Mouse (Mus musculus) bone marrow, adult 2 months (tissue): ENCODE measurements around the gene Mpdu1. TPM values are rescaled to one million over a fixed set of nuclear protein-coding genes. Genes with fewer than 3 reads are reported as not detected.

Source experiments
- H3K27ac ChIP-seq: fragments of 200-500 bp; 2 replicates; pipeline ENCODE4 v1.5.1; 2012; ENCODE audit warnings: low read depth, mild to moderate bottlenecking, control low read depth, inconsistent platforms, low read length; ENCODE audit not compliant: control insufficient read depth, poor library complexity, insufficient read depth
- H3K4me1 ChIP-seq: fragments of 200-500 bp; 2 replicates; pipeline ENCODE4 v1.6.1; 2011; ENCODE audit warnings: low read length; ENCODE audit not compliant: control insufficient read depth, insufficient read depth
- H3K4me3 ChIP-seq: fragments of 200-500 bp; replicated peaks from 2 replicates; pipeline ENCODE3; 2011; ENCODE audit warnings: mild to moderate bottlenecking, low read depth, low read length, control low read depth; ENCODE audit not compliant: control insufficient read depth
- CTCF ChIP-seq: fragments of 200-500 bp; IDR thresholded peaks from 2 replicates; pipeline ENCODE4 v1.5.1; 2011; ENCODE audit warnings: low read length, control low read depth; ENCODE audit not compliant: control insufficient read depth, insufficient read depth
- POLR2A ChIP-seq: fragments of 200-500 bp; IDR thresholded peaks from 2 replicates; pipeline ENCODE4 v1.6.1; 2011; ENCODE audit warnings: low read depth, mild to moderate bottlenecking, control low read depth, low read length, borderline replicate concordance; ENCODE audit not compliant: control insufficient read depth
- WGBS: fragments of 180-500 bp; shearing (Covaris S2); methylation state at CpG from one replicate; pipeline ENCODE4 v1.1.7; 2018; 5-methylcytosine and 5-hydroxymethylcytosine counted together
- polyA plus RNA-seq: library from polyadenylated mRNA; stranded (reverse); fragments of >200 nt; gene quantifications from 2 replicates; pipeline ENCODE4 v1.2.4, GENCODE M21; 2011; ENCODE audit warnings: low replicate concordance; ENCODE audit not compliant: missing spikeins, insufficient read depth, insufficient read length

Mpdu1 gene
- polyA plus RNA-seq, 1 experiment, result 109 TPM

DNA sequence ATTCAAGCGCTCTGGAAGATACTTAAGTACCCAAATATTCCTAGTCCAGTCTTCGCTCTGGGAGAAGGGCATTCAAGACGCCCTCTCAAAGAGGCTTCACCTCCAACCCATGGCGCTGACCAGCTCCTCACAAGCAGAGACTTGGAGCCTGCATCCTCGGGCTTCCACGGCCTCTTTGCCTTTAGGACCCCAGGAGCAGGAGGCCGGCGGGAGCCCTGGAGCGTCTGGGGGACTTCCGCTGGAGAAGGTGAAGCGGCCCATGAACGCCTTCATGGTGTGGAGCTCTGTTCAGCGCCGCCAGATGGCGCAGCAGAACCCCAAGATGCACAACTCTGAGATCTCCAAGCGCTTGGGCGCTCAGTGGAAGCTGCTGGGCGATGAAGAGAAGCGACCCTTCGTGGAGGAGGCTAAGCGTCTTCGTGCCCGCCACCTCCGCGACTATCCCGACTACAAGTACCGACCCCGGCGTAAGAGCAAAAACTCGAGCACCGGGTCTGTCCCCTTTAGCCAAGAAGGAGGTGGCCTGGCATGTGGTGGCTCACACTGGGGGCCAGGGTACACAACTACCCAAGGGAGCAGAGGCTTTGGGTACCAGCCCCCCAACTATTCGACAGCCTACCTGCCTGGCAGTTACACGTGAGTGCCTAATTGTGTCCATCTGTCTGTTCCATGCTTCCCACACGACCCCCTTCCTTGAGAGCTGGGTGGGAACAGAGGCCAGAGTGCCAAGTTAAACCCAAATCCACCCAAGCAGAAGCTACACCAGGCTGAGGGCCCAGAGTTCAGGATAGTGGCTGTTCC lies 7.0 kb downstream of the Mpdu1 start, which contains the start of gene Sox15:
TSS of gene Sox15 (plus strand) at position 51 of the 801 bp plus-strand sequence.
- peak; percentile 71 for TF ChIP-seq CTCF
- no peak for TF ChIP-seq POLR2A
- Histone ChIP-seq H3K27ac (peak within 1 kb of the TSS; percentile 9; the same call in 1 of the 2 replicates), H3K4me3 (no peak within 1 kb of the TSS), H3K4me1 (no peaks in the 10 kb centered on the region; the same call in 1 of the 2 replicates)
- WGBS, result 57% methylated on average over 34 of the region's 34 CpGs

DNA sequence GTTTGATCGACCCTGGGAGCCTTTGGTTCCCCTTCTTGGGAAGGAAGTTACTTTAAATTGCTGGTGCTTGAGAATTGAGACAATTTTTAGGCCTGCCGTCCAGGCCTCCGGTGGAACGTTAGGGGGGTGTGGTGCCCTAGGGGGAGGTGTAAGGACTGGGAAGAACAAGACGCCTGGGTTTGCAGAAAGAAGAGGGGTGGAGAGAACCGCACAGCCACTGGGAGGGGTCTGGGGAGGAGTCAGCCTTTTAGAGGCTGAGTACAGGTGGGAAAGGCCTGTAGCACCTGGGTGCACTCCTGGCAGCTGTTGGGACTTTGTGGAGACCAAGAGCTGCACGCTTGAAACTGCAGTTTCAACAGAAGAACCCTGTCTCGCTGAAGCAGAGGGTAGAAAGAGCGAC lies 7.7 kb downstream of the Mpdu1 start:
- 37% methylated on average over 9 of the region's 9 CpGs for WGBS
- no peak overlapping the region for H3K4me3 ChIP-seq
- peak overlapping the region; percentile 8; the same call in 1 of the 2 replicates for H3K27ac ChIP-seq
- TF ChIP-seq POLR2A, result no peak
- no peak for TF ChIP-seq CTCF
- no peaks in the 10 kb centered on the region; the same call in 1 of the 2 replicates for H3K4me1 ChIP-seq

DNA sequence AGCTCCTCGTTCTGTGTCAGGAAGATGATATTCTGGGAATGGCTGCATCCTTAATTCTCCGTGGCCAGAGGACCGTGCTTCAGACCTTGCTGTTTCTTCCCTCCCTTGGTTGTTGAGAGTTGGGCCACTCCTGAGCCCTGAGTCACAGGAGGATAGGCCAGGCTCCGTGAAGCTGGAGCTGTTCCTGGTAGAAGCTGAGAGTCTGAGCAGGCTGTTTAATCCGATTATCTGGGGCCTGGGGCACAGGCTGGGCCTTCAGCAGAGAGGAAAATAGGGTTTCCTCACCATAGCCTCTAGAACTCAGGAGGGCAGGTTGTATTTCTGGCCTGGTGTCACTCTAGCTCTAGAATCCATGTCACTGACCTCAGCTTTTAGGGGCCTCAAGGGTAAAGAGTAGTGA lies 9.0 kb downstream of the Mpdu1 start:
- 88% methylated on average over 5 of the region's 5 CpGs for WGBS
- TF ChIP-seq CTCF, result no peak
- no peak for TF ChIP-seq POLR2A
- Histone ChIP-seq H3K4me1 (no peaks in the 10 kb centered on the region; the same call in 1 of the 2 replicates), H3K27ac (no peak overlapping the region), H3K4me3 (no peak overlapping the region)

DNA sequence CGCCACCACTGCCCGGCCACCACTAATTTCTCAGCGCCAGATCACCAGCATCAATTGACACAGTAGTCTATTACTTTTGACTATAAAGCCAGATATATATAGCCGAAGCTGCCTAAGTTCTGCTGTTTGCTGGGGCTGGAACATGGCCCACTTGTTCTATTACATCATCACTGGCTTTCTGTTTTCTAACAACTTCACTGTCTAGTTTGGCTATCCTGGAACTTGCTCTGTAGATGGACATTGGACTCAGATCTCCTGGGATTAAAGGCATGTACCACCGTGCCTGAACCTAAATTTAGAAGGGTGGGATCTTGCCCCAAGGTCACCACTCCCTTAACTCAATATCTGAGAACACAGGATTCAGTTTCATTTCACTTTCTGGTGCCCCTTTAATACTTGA lies 16.6 kb downstream of the Mpdu1 start:
- WGBS, result 86% methylated on average over 5 of the region's 5 CpGs
- Histone ChIP-seq H3K27ac (no peak overlapping the region), H3K4me1 (no peaks in the 10 kb centered on the region), H3K4me3 (no peak overlapping the region)
- TF ChIP-seq POLR2A (no peak), CTCF (no peak)

DNA sequence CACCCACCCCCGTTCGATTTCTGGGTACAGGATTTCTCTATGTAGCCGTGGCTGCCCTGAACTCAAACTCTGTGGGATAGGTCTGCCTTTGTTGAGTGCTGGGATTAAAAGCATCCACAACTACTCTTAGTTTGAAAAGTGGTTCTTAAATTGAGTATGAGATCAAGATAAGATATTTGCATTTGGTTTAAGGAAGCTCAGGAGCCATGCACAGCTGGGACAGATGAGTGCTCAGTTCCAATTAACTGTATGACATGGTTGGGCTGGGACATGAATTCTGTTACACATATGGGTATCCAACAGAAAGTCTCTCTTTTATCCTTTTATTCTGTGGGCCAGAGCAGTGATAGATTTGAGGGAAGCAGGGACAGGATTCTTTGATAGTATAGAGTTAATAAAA lies 27.0 kb downstream of the Mpdu1 start:
- TF ChIP-seq CTCF, result no peak
- no peak for TF ChIP-seq POLR2A
- Histone ChIP-seq H3K4me1 (peaks cover 1% of the 10 kb centered on the region; the same call in 1 of the 2 replicates), H3K4me3 (no peak overlapping the region), H3K27ac (no peak overlapping the region)
- 75% methylated on average over 3 of the region's 3 CpGs for WGBS

DNA sequence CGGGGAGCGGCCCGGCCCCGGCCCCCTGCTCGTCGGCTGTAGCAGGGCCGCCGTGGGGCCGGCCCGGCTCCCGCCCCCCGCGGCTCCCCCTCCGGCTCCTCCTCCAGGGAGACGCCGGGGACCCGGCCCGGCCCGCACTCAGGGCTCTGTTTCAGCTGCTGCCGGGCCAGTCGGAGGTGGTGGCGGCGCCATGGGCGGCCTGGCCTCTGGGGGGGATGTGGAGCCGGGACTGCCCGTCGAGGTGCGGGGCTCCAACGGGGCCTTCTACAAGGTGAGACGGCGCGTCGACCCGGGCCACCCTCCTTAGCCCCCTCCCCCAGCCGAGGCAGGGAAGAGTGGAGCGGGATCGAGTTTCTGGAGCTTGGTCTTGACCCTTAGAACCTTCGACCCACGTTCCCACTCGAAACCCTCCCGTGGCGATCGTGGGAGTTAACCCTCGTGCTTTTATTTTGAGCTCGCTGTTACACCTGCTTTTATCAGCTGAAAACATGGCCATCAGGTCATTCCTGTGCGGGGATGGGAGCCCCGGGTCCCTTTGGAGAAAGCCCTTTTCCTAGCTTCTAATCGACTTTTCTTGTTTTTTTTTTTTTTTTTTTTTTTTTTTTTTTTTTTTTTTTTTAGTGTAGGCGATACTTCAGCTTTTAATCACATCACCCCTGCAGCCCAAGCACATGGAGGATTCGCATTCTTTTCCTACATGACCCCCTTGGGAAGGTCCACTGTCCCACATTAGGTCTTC lies 29.1 kb downstream of the Mpdu1 start:
- TF ChIP-seq POLR2A (no peak), CTCF (no peak)
- peak overlapping the region; percentile 99 for H3K4me3 ChIP-seq
- peaks cover 1% of the 10 kb centered on the region; the same call in 1 of the 2 replicates for H3K4me1 ChIP-seq
- WGBS, result under 1% methylated on average over 48 of the region's 50 CpGs
- peak overlapping the region; percentile 87 for H3K27ac ChIP-seq

DNA sequence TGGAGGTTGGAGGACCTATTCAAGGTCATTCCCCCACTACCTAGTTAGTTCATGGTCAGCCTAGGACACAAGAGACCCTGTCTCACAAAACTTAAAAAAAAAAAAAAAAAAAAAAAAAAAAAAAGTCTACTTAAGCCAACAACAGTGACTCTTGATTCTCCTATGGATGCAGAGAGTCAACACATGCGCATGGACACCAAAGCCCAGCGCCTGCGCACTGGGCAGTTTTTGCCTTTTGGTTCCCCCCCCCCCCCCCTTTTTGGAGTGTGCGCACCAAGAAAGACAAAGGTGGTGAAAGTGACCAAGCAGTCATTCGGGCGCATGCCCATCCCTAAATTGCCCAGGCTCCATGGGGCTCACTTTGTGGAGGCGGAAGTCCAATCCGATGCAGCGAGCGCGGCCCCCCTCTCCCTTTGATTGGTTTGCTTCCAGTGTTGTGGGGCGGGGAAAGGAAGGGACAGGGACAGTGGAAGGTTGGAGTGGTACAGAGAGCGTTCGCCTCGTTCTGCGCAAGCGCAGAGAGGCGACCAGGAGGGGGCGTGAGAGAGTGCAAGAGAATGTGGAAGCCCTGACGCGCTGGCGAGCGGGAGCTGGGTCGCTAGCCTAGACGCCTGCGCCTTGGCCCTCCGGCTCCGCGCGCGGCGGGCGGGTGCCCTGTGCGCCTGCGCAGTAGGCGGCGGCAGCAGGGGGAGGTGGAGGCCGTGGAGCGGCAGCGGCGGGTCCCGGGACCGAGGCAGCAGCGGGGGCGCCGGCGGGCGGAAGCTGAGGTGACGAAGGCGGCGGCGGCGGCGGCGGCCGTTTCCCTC lies 30.0 kb downstream of the Mpdu1 start, which contains the start of gene Fxr2:
TSS of gene Fxr2 (plus strand) at position 707 of the 806 bp plus-strand sequence.
- WGBS, result under 1% methylated on average over 55 of the region's 56 CpGs
- peaks cover 1% of the 10 kb centered on the region; the same call in 1 of the 2 replicates for H3K4me1 ChIP-seq
- peak within 1 kb of the TSS; percentile 99 for H3K4me3 ChIP-seq
- H3K27ac ChIP-seq, result peak within 1 kb of the TSS; percentile 87
- TF ChIP-seq CTCF (peak; percentile 90), POLR2A (peak; percentile 60; the same call in 1 of the 2 replicates)
